Mouse (Mus musculus) neural tube, embryonic 13.5 days (tissue): ENCODE data around the gene Tmed10. TPM values are rescaled to one million over a fixed set of nuclear protein-coding genes. Genes with fewer than 3 reads are reported as not detected.

Experiments
- ATAC-seq: fragments of 200-750 bp; cut with Nextera tagmentation; 2 replicates; pipeline ENCODE4 v1.8.0; 2017; ENCODE audit warnings: low read depth, mild to moderate bottlenecking, moderate TSS enrichment, moderate library complexity
- H3K27ac ChIP-seq: fragments of 300-500 bp; sonication (generic); replicated peaks from 2 replicates; pipeline ENCODE4 v1.5.1; 2015; ENCODE audit warnings: moderate library complexity, mild to moderate bottlenecking, inconsistent platforms
- H3K27me3 ChIP-seq: fragments of 300-500 bp; sonication (generic); 2 replicates; pipeline ENCODE4 v1.6.1; 2015; ENCODE audit warnings: mild to moderate bottlenecking, inconsistent platforms
- H3K36me3 ChIP-seq: fragments of 300-500 bp; sonication (generic); 2 replicates; pipeline ENCODE4 v1.6.1; 2015; ENCODE audit warnings: mild to moderate bottlenecking, inconsistent platforms
- H3K4me1 ChIP-seq: fragments of 300-500 bp; sonication (generic); replicated peaks from 2 replicates; pipeline ENCODE4 v1.6.1; 2015; ENCODE audit warnings: inconsistent platforms
- H3K4me2 ChIP-seq: fragments of 300-500 bp; sonication (generic); 2 replicates; pipeline ENCODE4 v1.6.1; 2015; ENCODE audit warnings: inconsistent platforms, mild to moderate bottlenecking, moderate library complexity
- H3K4me3 ChIP-seq: fragments of 300-500 bp; sonication (generic); 2 replicates; pipeline ENCODE4 v1.5.1; 2015; ENCODE audit warnings: mild to moderate bottlenecking, inconsistent platforms
- H3K9ac ChIP-seq: fragments of 300-500 bp; sonication (generic); 2 replicates; pipeline ENCODE4 v1.6.1; 2015; ENCODE audit warnings: moderate library complexity, mild to moderate bottlenecking, inconsistent platforms
- H3K9me3 ChIP-seq: fragments of 300-500 bp; sonication (generic); 2 replicates; pipeline ENCODE4 v1.6.1; 2016; ENCODE audit warnings: inconsistent platforms
- WGBS: fragments of 180-500 bp; shearing (Covaris S2); methylation state at CpG from one replicate; pipeline ENCODE4 v1.1.7; 2015; 5-methylcytosine and 5-hydroxymethylcytosine counted together
- polyA plus RNA-seq: library from polyadenylated mRNA; unstranded; fragments of >200 nt; fragmentation: Nextera tagmentation; extraction: Ambion mirVana; gene quantifications from 2 replicates; pipeline ENCODE4 v1.2.1, GENCODE M21; 2015

Tmed10 gene
- polyA plus RNA-seq, 1 experiment from 2014 or later, result 231 TPM

DNA sequence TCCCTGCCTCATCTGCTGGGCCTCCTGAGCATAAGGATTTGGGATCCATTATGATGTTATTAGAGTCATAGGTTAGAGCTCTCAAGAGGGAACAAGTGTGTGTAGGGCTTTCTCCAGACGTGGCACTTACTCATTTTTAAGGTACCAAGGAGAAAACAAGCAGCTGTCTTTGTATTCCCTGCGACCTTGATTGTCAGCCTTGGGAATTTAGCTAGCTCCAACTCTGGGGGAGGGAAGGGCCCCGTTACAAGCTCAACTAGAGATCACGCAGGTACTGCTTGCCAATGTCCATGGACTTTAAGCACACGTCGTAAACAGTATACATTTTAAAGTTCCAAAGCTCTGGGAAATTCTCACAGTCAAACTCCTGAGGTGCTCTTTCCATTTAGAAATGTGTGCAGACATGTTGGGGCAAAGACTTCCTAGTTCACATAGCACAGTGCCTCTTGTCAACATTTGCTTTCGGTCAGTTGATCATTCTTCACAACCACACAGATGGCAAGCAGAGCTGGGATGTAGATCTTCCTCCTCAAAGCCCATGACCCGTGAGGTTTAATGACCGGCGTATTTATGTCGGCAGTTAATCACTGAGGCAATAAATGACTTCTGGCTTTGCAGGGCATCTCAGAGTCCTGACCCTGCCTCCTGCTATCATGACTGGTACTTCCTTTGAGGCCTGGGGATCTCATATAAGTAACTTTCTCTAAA is 76.4 kb downstream of the Tmed10 start:
- H3K4me2 ChIP-seq, result no peak overlapping the region
- peaks cover 47% of the 10 kb centered on the region for H3K36me3 ChIP-seq
- ATAC-seq, result no peak
- no peaks in the 10 kb centered on the region for H3K27me3 ChIP-seq
- peaks cover 9% of the 10 kb centered on the region for H3K9me3 ChIP-seq
- no peak overlapping the region for H3K4me3 ChIP-seq
- 35% methylated on average over 11 of the region's 11 CpGs for WGBS
- H3K27ac ChIP-seq, result no peak overlapping the region
- H3K9ac ChIP-seq, result no peak overlapping the region
- H3K4me1 ChIP-seq, result peaks cover 22% of the 10 kb centered on the region

DNA sequence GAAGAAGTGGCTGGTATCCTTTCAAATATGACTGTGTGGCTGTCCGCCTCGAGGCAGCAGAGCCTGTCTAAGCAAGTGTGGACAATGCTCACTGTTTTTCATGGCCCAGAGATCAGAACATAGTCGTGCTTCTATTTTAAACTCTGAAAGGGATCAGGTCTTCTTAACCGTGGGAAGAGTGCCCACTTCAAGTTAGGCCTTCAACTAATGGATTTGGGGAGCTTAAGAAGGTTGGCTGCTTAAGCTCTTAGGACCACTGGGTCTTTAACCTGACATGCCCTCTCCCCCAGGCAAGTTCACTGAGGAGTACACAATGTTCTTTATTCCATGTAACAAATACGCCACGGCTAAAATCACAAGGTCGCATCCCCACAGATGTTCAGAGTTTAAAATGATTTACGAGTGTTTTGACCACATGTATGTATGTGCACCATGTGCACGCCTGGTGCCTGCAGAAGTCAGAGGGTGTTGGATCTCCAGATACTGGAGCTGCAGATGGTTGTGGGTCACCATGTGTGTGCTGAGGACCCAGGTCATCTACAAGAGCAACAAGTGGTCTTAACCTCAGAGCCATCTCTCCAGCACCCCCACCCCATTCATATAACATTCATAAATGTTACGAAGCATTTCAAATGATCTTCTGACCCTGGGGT is 77.2 kb downstream of the Tmed10 start:
- no peak overlapping the region for H3K9ac ChIP-seq
- peaks cover 40% of the 10 kb centered on the region for H3K36me3 ChIP-seq
- WGBS, result 70% methylated on average over 10 of the region's 10 CpGs
- H3K9me3 ChIP-seq, result peaks cover 9% of the 10 kb centered on the region
- no peak for ATAC-seq
- no peak overlapping the region for H3K4me2 ChIP-seq
- peaks cover 22% of the 10 kb centered on the region for H3K4me1 ChIP-seq
- no peak overlapping the region for H3K4me3 ChIP-seq
- H3K27me3 ChIP-seq, result no peaks in the 10 kb centered on the region
- H3K27ac ChIP-seq, result no peak overlapping the region

DNA sequence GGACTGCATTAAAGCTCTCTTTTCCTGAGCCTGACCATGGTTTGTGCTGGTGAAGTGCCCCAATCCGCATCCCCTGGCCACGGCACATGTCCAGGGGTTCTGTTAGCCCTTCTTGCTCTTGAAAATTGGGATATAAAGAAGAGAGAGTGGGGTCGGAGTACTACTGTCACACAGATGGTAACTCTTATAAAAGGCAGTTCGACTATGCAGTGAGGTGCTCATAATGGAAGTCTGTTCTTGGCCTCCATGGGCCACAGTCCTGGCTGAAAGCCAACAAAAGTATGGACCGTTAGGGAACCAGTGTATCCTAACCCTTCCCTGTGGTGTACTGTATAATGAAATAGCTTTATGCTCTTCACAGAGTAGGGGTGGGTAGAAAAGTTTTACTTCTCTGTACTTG is 77.7 kb downstream of the Tmed10 start:
- peaks cover 9% of the 10 kb centered on the region for H3K9me3 ChIP-seq
- peaks cover 35% of the 10 kb centered on the region for H3K36me3 ChIP-seq
- H3K27me3 ChIP-seq, result no peaks in the 10 kb centered on the region
- peaks cover 22% of the 10 kb centered on the region for H3K4me1 ChIP-seq
- no peak overlapping the region for H3K4me2 ChIP-seq
- ATAC-seq, result no peak
- 64% methylated on average over 5 of the region's 5 CpGs for WGBS
- H3K27ac ChIP-seq, result no peak overlapping the region
- no peak overlapping the region for H3K4me3 ChIP-seq
- no peak overlapping the region for H3K9ac ChIP-seq

DNA sequence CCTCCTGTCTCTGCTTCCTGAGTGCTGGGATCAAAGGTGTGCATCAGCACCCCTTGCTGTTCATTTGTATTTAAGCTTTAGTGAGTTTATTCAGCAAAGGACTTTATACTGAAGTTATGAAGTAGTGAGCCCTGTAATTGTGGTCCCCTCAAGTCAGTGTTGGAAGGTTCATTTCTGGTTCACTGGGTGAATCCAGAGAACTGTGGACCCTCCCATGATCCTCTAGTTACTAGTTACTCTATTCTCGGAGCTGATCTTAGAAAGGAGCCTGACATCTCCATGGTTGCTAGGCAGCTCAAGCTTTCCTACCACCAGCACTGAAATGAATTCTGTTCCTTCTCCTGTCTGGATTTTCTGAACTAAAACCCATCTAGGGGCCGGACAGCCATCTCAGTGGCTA is 79.1 kb downstream of the Tmed10 start:
- 83% methylated on average over 2 of the region's 2 CpGs for WGBS
- H3K9ac ChIP-seq, result no peak overlapping the region
- H3K9me3 ChIP-seq, result peaks cover 9% of the 10 kb centered on the region
- no peaks in the 10 kb centered on the region for H3K27me3 ChIP-seq
- H3K4me2 ChIP-seq, result no peak overlapping the region
- H3K36me3 ChIP-seq, result peaks cover 21% of the 10 kb centered on the region
- no peak overlapping the region for H3K4me3 ChIP-seq
- H3K27ac ChIP-seq, result no peak overlapping the region
- no peak for ATAC-seq
- peaks cover 22% of the 10 kb centered on the region for H3K4me1 ChIP-seq

DNA sequence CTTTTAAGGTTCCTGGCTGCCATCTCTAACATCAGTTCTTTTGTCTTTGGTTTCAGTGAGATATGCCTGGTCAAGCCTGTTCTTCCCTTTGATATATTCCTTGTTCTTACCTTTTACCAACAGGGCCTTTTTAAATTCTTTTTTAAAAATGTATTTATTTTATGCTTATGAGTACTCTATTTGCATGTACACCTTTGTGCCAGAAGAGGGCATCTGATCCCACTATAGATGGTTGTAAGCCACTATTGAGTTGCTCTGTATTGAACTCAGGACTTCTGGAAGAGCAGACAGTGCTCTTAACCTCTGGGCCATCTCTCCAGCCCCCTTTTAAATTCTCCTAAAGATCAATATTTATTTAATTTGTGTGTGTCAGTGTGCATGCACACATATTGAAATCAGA is 81.7 kb downstream of the Tmed10 start:
- Histone ChIP-seq H3K27me3 (peaks cover 5% of the 10 kb centered on the region), H3K9me3 (peaks cover 9% of the 10 kb centered on the region), H3K36me3 (0 out of 2 replicates have a peak, but pooled peaks cover 3% of the 10 kb centered on the region), H3K4me2 (no peak overlapping the region), H3K4me1 (peaks cover 23% of the 10 kb centered on the region), H3K4me3 (no peak overlapping the region), H3K27ac (no peak overlapping the region), H3K9ac (no peak overlapping the region)
- ATAC-seq, result no peak

DNA sequence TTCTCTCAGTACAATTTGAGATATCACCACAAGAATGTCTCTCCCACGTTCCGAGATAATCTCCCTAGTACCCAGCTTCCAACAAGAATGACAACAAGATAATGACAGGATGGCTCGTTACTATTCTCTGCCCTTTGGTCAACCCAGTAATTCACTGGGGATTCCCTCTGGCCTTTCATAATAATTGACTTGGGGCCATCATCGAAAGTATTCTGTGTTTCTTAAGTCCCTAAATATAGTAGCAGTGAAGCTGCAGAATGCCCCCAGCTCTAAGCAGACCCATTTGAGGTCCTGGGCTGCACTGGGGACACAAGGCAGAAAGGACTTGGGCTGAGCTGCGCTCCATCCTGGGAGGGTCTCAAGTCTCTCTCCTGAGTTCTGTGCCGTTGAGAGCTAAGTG is 82.4 kb downstream of the Tmed10 start:
- H3K9me3 ChIP-seq, result peaks cover 9% of the 10 kb centered on the region
- no peak overlapping the region for H3K4me2 ChIP-seq
- H3K4me3 ChIP-seq, result no peak overlapping the region
- H3K27me3 ChIP-seq, result peaks cover 5% of the 10 kb centered on the region
- no peaks in the 10 kb centered on the region for H3K36me3 ChIP-seq
- WGBS, result 81% methylated on average over 6 of the region's 6 CpGs
- no peak overlapping the region for H3K27ac ChIP-seq
- no peak for ATAC-seq
- peaks cover 20% of the 10 kb centered on the region for H3K4me1 ChIP-seq
- H3K9ac ChIP-seq, result no peak overlapping the region

DNA sequence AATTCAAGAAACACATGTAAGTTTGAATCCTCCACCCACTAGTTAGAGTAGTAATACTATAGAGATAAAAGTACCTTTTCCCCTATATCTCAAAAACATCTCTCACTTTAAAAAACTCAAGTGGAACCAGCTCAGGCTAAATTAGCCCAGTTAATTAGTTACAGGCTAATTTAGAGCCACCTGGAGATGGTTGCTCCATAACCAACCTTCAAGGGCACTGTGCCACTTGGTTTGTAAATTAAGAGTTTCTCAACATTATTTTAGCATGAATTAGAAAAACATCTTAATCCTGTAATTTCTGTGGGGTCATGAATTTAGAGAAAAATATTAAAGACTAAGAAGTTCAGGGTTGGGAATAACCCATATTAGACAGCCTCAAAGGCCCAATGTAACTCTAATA is 83.1 kb downstream of the Tmed10 start:
- ATAC-seq, result no peak

DNA sequence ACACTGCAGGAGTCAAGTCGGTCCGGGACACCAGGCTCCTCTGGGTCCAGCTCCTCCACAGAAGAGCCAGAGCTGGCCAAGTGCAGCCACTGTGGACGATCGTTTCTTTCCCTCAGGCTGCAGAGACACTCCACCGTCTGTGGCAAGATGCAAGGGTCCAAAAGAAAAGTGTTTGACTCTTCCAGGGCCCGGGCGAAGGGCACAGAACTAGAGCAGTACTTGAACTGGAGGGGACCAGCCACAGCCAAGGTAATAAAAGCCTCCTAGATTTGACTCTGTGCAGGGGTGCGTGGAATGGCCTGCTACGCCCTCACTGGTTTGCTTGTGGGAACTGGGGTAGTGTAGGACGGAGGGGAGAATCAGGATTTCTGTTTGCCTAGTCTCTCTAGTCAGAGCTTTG is 84.0 kb downstream of the Tmed10 start:
- Histone ChIP-seq H3K27me3 (peaks cover 5% of the 10 kb centered on the region), H3K36me3 (no peaks in the 10 kb centered on the region), H3K4me1 (peaks cover 14% of the 10 kb centered on the region), H3K27ac (no peak overlapping the region), H3K9me3 (peaks cover 9% of the 10 kb centered on the region), H3K4me3 (no peak overlapping the region), H3K4me2 (no peak overlapping the region), H3K9ac (no peak overlapping the region)
- no peak for ATAC-seq
- WGBS, result 84% methylated on average over 10 of the region's 10 CpGs

More for the DNA sequence above, 83.1 kb downstream of the Tmed10 start:
- Histone ChIP-seq H3K27ac (no peak overlapping the region), H3K4me3 (no peak overlapping the region), H3K36me3 (no peaks in the 10 kb centered on the region), H3K9ac (no peak overlapping the region), H3K4me1 (peaks cover 14% of the 10 kb centered on the region), H3K27me3 (peaks cover 5% of the 10 kb centered on the region), H3K9me3 (peaks cover 9% of the 10 kb centered on the region), H3K4me2 (no peak overlapping the region)

Other genes starting within 250 kb of the Tmed10 start
- gene Rps6kl1, start 223.6 kb downstream of the Tmed10 start, polyA plus RNA-seq, result 24.0 and 28.7 TPM in 2 replicates
- 11.6 and 12.6 TPM in 2 replicates for gene Pgf, start 197.1 kb downstream of the Tmed10 start, polyA plus RNA-seq
- gene Eif2b2, start 155.4 kb downstream of the Tmed10 start, polyA plus RNA-seq, result 85.5 and 85.6 TPM in 2 replicates
- gene Mlh3, start 104.2 kb downstream of the Tmed10 start, polyA plus RNA-seq, result 8.7 and 9.6 TPM in 2 replicates
- 66.1 and 74.5 TPM in 2 replicates for gene Acyp1, start 86.4 kb downstream of the Tmed10 start, polyA plus RNA-seq
- gene Zc2hc1c, start 86.3 kb downstream of the Tmed10 start, polyA plus RNA-seq, result 1.1 and 1.2 TPM in 2 replicates
- gene Nek9, start 35.5 kb downstream of the Tmed10 start, polyA plus RNA-seq, result 14.7 and 15.2 TPM in 2 replicates
- gene Fos, start 99.0 kb upstream of the Tmed10 start, polyA plus RNA-seq, result 1.9 and 2.8 TPM in 2 replicates
- gene Jdp2, start 224.2 kb upstream of the Tmed10 start, polyA plus RNA-seq, result 0.41 and 0.53 TPM in 2 replicates